Mouse (Mus musculus): ENCODE data around the gene Akt1.

Gene Akt1

GRCm38 (mm10) chr12:112683351-112683750 is 8.7 kb upstream of the Akt1 start:
- no peak for DNase-seq

GRCm38 (mm10) chr12:112679027-112679996 is 4.6 kb upstream of the Akt1 start:
- DNase-seq = peak in 1 of 2 experiments; percentile 40

- DNase-seq = peak in 1 of 2 experiments; percentile 40
Measured at GRCm38 (mm10) chr12:112678555-112679026, 3.9 kb upstream of the Akt1 start, which contains the start of gene Zbtb42. Gene Zbtb42, plus strand, starts transcription at chr12:112678828.

- no peak for DNase-seq
Measured at GRCm38 (mm10) chr12:112677943-112678554, 3.4 kb upstream of the Akt1 start.

- DNase-seq = peak in 1 of 2 experiments; percentile 23
Measured at GRCm38 (mm10) chr12:112677076-112677475, 2.4 kb upstream of the Akt1 start.

GRCm38 (mm10) chr12:112675245-112676035 is 756 bp upstream of the Akt1 start:
- DNase-seq = peak; percentile 84 to 90

- DNase-seq = peak; percentile 65 to 71
Measured at GRCm38 (mm10) chr12:112673576-112674091, 1.1 kb downstream of the Akt1 start.

GRCm38 (mm10) chr12:112672744-112673575 is 1.7 kb downstream of the Akt1 start:
- peak in 1 of 2 experiments; percentile 48 for DNase-seq

GRCm38 (mm10) chr12:112671891-112672290 is 2.8 kb downstream of the Akt1 start:
- DNase-seq = peak in 1 of 2 experiments; percentile 18

GRCm38 (mm10) chr12:112670718-112671393 is 3.8 kb downstream of the Akt1 start:
- DNase-seq = peak in 1 of 2 experiments; percentile 16

- DNase-seq = peak in 1 of 2 experiments; percentile 22
Measured at GRCm38 (mm10) chr12:112667619-112668297, 6.9 kb downstream of the Akt1 start.

GRCm38 (mm10) chr12:112665881-112666544 is 8.7 kb downstream of the Akt1 start:
- peak in 1 of 2 experiments; percentile 14 for DNase-seq

- DNase-seq = peak; percentile 69 to 79
Measured at GRCm38 (mm10) chr12:112665445-112665844, 9.2 kb downstream of the Akt1 start.

- DNase-seq = peak; percentile 41 to 47
Measured at GRCm38 (mm10) chr12:112664656-112665055, 10.0 kb downstream of the Akt1 start.

GRCm38 (mm10) chr12:112664124-112664523 is 10.6 kb downstream of the Akt1 start:
- no peak for DNase-seq

- peak in 1 of 2 experiments; percentile 38 for DNase-seq
Measured at GRCm38 (mm10) chr12:112663716-112664115, 11.0 kb downstream of the Akt1 start.

GRCm38 (mm10) chr12:112663303-112663702 is 11.4 kb downstream of the Akt1 start:
- DNase-seq = peak in 1 of 2 experiments; percentile 22

GRCm38 (mm10) chr12:112661851-112662250 is 12.8 kb downstream of the Akt1 start:
- DNase-seq = peak in 1 of 2 experiments; percentile 21

GRCm38 (mm10) chr12:112661327-112661605 is 13.4 kb downstream of the Akt1 start:
- DNase-seq = peak in 1 of 2 experiments; percentile 55

Data from cerebellum, postnatal 25 days (tissue).